ENCODE assay signal across 23 mouse cellular contexts in the genomic region with DNA sequence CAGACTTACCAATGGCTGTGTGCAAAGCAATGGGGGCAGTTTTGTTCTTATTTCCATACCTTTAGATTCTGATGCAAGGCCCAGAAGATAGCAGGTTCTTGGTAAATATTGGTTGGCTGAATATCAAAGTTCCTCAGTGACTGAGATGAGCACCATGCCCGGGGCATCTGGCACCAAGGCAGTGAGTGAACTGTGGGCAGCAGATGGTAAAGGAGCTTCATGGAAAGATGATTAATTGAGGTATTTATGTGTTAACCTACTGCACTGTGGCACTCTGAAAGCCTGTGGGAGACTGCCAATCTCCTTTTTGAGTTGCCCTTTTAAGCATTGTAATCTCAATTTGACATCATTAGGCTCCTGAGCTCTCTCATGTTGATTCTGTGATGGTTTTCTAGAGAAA. TPM values are rescaled to one million over a fixed set of nuclear protein-coding genes. Genes with fewer than 3 reads are reported as not detected.
DNase-seq lines count a peak whose midpoint lies in the region; ATAC-seq and TF ChIP-seq lines count a peak whose summit lies in the region.
"Had no signal": no experiment of that assay in that cellular context is flagged by ENCODE, and none has a peak within 500 bp of the region (broad histone marks: within the 10 kb centered on the region; RNA-seq: fewer than 3 reads in every experiment).

No protein-coding gene starts in this region.

- no peak overlapping the region for H3K9ac ChIP-seq in hindbrain, postnatal 0 days (replicated peaks; ENCODE audit: low read length)
- H3K9ac ChIP-seq: embryonic facial prominence, embryonic 12.5 days; embryonic facial prominence, embryonic 15.5 days; forebrain, postnatal 0 days; heart, embryonic 12.5 days; heart, embryonic 15.5 days; hindbrain, embryonic 13.5 days had no signal

- H3K4me2 ChIP-seq in hindbrain, postnatal 0 days (ENCODE audit: low read depth, low read length), result no peak overlapping the region
- H3K4me2 ChIP-seq: embryonic facial prominence, embryonic 12.5 days; embryonic facial prominence, embryonic 15.5 days; heart, embryonic 12.5 days; heart, embryonic 15.5 days; hindbrain, embryonic 13.5 days had no signal

- H3K36me3 ChIP-seq in hindbrain, postnatal 0 days (ENCODE audit: insufficient read depth, low read length), result no peaks in the 10 kb centered on the region
- no peaks in the 10 kb centered on the region for H3K36me3 ChIP-seq in hindbrain, embryonic 10.5 days
- H3K36me3 ChIP-seq: embryonic facial prominence, embryonic 12.5 days; embryonic facial prominence, embryonic 15.5 days; heart, embryonic 12.5 days; heart, embryonic 15.5 days; hindbrain, embryonic 13.5 days had no signal

- H3K4me3 ChIP-seq in hindbrain, postnatal 0 days (ENCODE audit: low read length), result no peak overlapping the region
- no peak overlapping the region for H3K4me3 ChIP-seq in hindbrain, embryonic 10.5 days
- H3K4me3 ChIP-seq: embryonic facial prominence, embryonic 12.5 days; embryonic facial prominence, embryonic 15.5 days; gastrocnemius, adult 2 months; heart, embryonic 12.5 days; heart, embryonic 15.5 days; hindbrain, embryonic 13.5 days had no signal

- no peaks in the 10 kb centered on the region for H3K9me3 ChIP-seq in hindbrain, postnatal 0 days (ENCODE audit: low read length)
- H3K9me3 ChIP-seq in hindbrain, embryonic 10.5 days, result no peaks in the 10 kb centered on the region
- H3K9me3 ChIP-seq: embryonic facial prominence, embryonic 12.5 days; embryonic facial prominence, embryonic 15.5 days; heart, embryonic 12.5 days; heart, embryonic 15.5 days; hindbrain, embryonic 13.5 days had no signal

- H3K4me1 ChIP-seq in hindbrain, postnatal 0 days (ENCODE audit: insufficient read depth, low read length), result no peaks in the 10 kb centered on the region
- no peaks in the 10 kb centered on the region for H3K4me1 ChIP-seq in hindbrain, embryonic 10.5 days (replicated peaks)
- H3K4me1 ChIP-seq: heart, embryonic 12.5 days; heart, embryonic 15.5 days; hindbrain, embryonic 13.5 days had no signal

- no peak overlapping the region for H3K27ac ChIP-seq in hindbrain, postnatal 0 days
- H3K27ac ChIP-seq in hindbrain, embryonic 10.5 days, result no peak overlapping the region
- H3K27ac ChIP-seq: embryonic facial prominence, embryonic 12.5 days; embryonic facial prominence, embryonic 15.5 days; gastrocnemius, adult 2 months; heart, embryonic 15.5 days; hindbrain, embryonic 13.5 days had no signal

- TF ChIP-seq CTCF in hindbrain, postnatal 0 days (IDR thresholded peaks at IDR 0.05; ENCODE audit: low read depth), result no peak

- ATAC-seq in cerebellum, adult (ENCODE audit: insufficient number of reproducible peaks, low FRiP score, low TSS enrichment), result peak; percentile 68; the same call in 1 of the 2 replicates
- no peak for ATAC-seq in hindbrain, postnatal 0 days
- ATAC-seq: activated CD4-positive, CD25-positive, alpha-beta regulatory T cell, adult 4 months; forebrain, embryonic 14.5 days; forebrain, postnatal 0 days; intestine, postnatal 0 days had no signal

- no peaks in the 10 kb centered on the region for H3K27me3 ChIP-seq in hindbrain, postnatal 0 days (ENCODE audit: insufficient read depth, low read length)
- H3K27me3 ChIP-seq in hindbrain, embryonic 10.5 days (ENCODE audit: insufficient read depth, poor library complexity, severe bottlenecking), result no peaks in the 10 kb centered on the region
- H3K27me3 ChIP-seq: embryonic facial prominence, embryonic 12.5 days; embryonic facial prominence, embryonic 15.5 days; heart, embryonic 12.5 days; hindbrain, embryonic 13.5 days had no signal

- no peak for DNase-seq in cerebellum, adult 11-12 months
- peak; percentile 35 to 62 for DNase-seq in cerebellum, postnatal 14 days
- DNase-seq in cerebellum, adult 9-10 months, result no peak
- DNase-seq in hindbrain, postnatal 0 days (ENCODE audit: low spot score), result peak; percentile 48
- no peak for DNase-seq in hindbrain, embryonic 10.5 days (ENCODE audit: low spot score)
- DNase-seq: adrenal gland, adult 8-10 months; adrenal gland, postnatal 25 days; forebrain, postnatal 0 days; gastrocnemius, adult 2 months; gastrocnemius, postnatal 14 days; heart, adult 18-20 months; heart, postnatal 10 days; heart, postnatal 4 days; kidney, adult 2 months had no signal

- WGBS in hindbrain, postnatal 0 days, result 59% methylated on average over 1 of the region's 1 CpGs
- 88% methylated on average over 1 of the region's 1 CpGs for WGBS in hindbrain, embryonic 10.5 days

RNA-seq across cellular contexts. Expression of gene Dusp22, which starts 9.1 kb away (rescaled TPM):
- total RNA-seq in hindbrain, postnatal 0 days (2014; rRNA removed), result 13.0 and 17.2 TPM in 2 replicates
- polyA plus RNA-seq in hindbrain, postnatal 0 days (2015; fragmentation: Nextera tagmentation; extraction: Ambion mirVana), result 29.4 and 30.1 TPM in 2 replicates
- 17.2 and 18.8 TPM in 2 replicates for polyA plus RNA-seq in hindbrain, embryonic 10.5 days (2016; fragmentation: Nextera tagmentation; extraction: Ambion mirVana)

Comparison
In these comparisons a context has a peak if more than half of its experiments do, and no peak if none do; other contexts are left out.
1. DNase-seq: peak in cerebellum, postnatal 14 days (2 of 2) and hindbrain, postnatal 0 days (single experiment); none in cerebellum, adult 11-12 months (single experiment), cerebellum, adult 9-10 months (single experiment) and hindbrain, embryonic 10.5 days (single experiment).